Mouse (Mus musculus): ENCODE results near the gene Rnaseh1. TPM values are rescaled to one million over a fixed set of nuclear protein-coding genes. Genes with fewer than 3 reads are reported as not detected.

The Rnaseh1 gene
- polyA plus RNA-seq, 1 experiment from 2014 or later: 20.8 TPM

- Histone ChIP-seq H3K27ac (ENCODE audit: low read length) (no peak overlapping the region), H3K9ac (ENCODE audit: low read length) (no peak overlapping the region), H3K4me1 (ENCODE audit: control insufficient read depth, insufficient read depth, low read length) (peaks cover 17% of the 10 kb centered on the region), H3K36me3 (ENCODE audit: control insufficient read depth, insufficient read depth) (peaks cover 8% of the 10 kb centered on the region), H3K4me3 (ENCODE audit: low read length) (no peak overlapping the region), H3K9me3 (replicated peaks; ENCODE audit: control insufficient read depth, low read length) (no peaks in the 10 kb centered on the region), H3K27me3 (ENCODE audit: control insufficient read depth, insufficient read depth, low read length) (no peaks in the 10 kb centered on the region; the same call in 1 of the 2 replicates), H3K4me2 (ENCODE audit: low read depth, low read length) (no peak overlapping the region)
- 82% methylated on average over 14 of the region's 14 CpGs for WGBS
- no peak for ATAC-seq (replicated peaks; ENCODE audit: extremely low read depth, insufficient read depth, low FRiP score)
These were observed 48.6 kb downstream of the Rnaseh1 start for GRCm38 (mm10) chr12:28697821-28698595.

- H3K27me3 ChIP-seq (ENCODE audit: control insufficient read depth, insufficient read depth, low read length): no peaks in the 10 kb centered on the region; the same call in 1 of the 2 replicates
- no peaks in the 10 kb centered on the region for H3K9me3 ChIP-seq (replicated peaks; ENCODE audit: control insufficient read depth, low read length)
- no peak overlapping the region for H3K9ac ChIP-seq (ENCODE audit: low read length)
- ATAC-seq (replicated peaks; ENCODE audit: extremely low read depth, insufficient read depth, low FRiP score): no peak
- H3K27ac ChIP-seq (ENCODE audit: low read length): no peak overlapping the region
- H3K36me3 ChIP-seq (ENCODE audit: control insufficient read depth, insufficient read depth): peaks cover 6% of the 10 kb centered on the region
- peaks cover 17% of the 10 kb centered on the region for H3K4me1 ChIP-seq (ENCODE audit: control insufficient read depth, insufficient read depth, low read length)
- H3K4me2 ChIP-seq (ENCODE audit: low read depth, low read length): no peak overlapping the region
- 81% methylated on average over 5 of the region's 5 CpGs for WGBS
- H3K4me3 ChIP-seq (ENCODE audit: low read length): no peak overlapping the region
These were observed 49.7 kb downstream of the Rnaseh1 start for GRCm38 (mm10) chr12:28699086-28699485.

GRCm38 (mm10) chr12:28699656-28700055 is 50.3 kb downstream of the Rnaseh1 start:
- Histone ChIP-seq H3K9me3 (replicated peaks; ENCODE audit: control insufficient read depth, low read length) (no peaks in the 10 kb centered on the region), H3K4me2 (ENCODE audit: low read depth, low read length) (no peak overlapping the region), H3K9ac (ENCODE audit: low read length) (no peak overlapping the region; the same call in 1 of the 2 replicates), H3K27me3 (ENCODE audit: control insufficient read depth, insufficient read depth, low read length) (no peaks in the 10 kb centered on the region; the same call in 1 of the 2 replicates), H3K4me1 (ENCODE audit: control insufficient read depth, insufficient read depth, low read length) (peaks cover 13% of the 10 kb centered on the region), H3K27ac (ENCODE audit: low read length) (peak overlapping the region; percentile 80), H3K36me3 (ENCODE audit: control insufficient read depth, insufficient read depth) (peaks cover 6% of the 10 kb centered on the region), H3K4me3 (ENCODE audit: low read length) (no peak overlapping the region)
- 10% methylated on average over 6 of the region's 6 CpGs for WGBS
- ATAC-seq (replicated peaks; ENCODE audit: extremely low read depth, insufficient read depth, low FRiP score): no peak

- Histone ChIP-seq H3K27ac (ENCODE audit: low read length) (peak overlapping the region; percentile 80), H3K27me3 (ENCODE audit: control insufficient read depth, insufficient read depth, low read length) (no peaks in the 10 kb centered on the region; the same call in 1 of the 2 replicates), H3K4me2 (ENCODE audit: low read depth, low read length) (no peak overlapping the region), H3K36me3 (ENCODE audit: control insufficient read depth, insufficient read depth) (peaks cover 6% of the 10 kb centered on the region), H3K9me3 (replicated peaks; ENCODE audit: control insufficient read depth, low read length) (no peaks in the 10 kb centered on the region), H3K9ac (ENCODE audit: low read length) (peak overlapping the region; percentile 32; the same call in 1 of the 2 replicates), H3K4me3 (ENCODE audit: low read length) (no peak overlapping the region), H3K4me1 (ENCODE audit: control insufficient read depth, insufficient read depth, low read length) (peaks cover 12% of the 10 kb centered on the region)
- ATAC-seq (replicated peaks; ENCODE audit: extremely low read depth, insufficient read depth, low FRiP score): peak; percentile 20; the same call in 1 of the 2 replicates
- 25% methylated on average over 3 of the region's 3 CpGs for WGBS
These were observed 50.7 kb downstream of the Rnaseh1 start for GRCm38 (mm10) chr12:28700101-28700511.

- no peak overlapping the region for H3K4me2 ChIP-seq (ENCODE audit: low read depth, low read length)
- H3K4me3 ChIP-seq (ENCODE audit: low read length): no peak overlapping the region
- ATAC-seq (replicated peaks; ENCODE audit: extremely low read depth, insufficient read depth, low FRiP score): peak; percentile 84
- peaks cover 12% of the 10 kb centered on the region for H3K4me1 ChIP-seq (ENCODE audit: control insufficient read depth, insufficient read depth, low read length)
- H3K9me3 ChIP-seq (replicated peaks; ENCODE audit: control insufficient read depth, low read length): no peaks in the 10 kb centered on the region
- H3K27me3 ChIP-seq (ENCODE audit: control insufficient read depth, insufficient read depth, low read length): no peaks in the 10 kb centered on the region; the same call in 1 of the 2 replicates
- peaks cover 6% of the 10 kb centered on the region for H3K36me3 ChIP-seq (ENCODE audit: control insufficient read depth, insufficient read depth)
- H3K27ac ChIP-seq (ENCODE audit: low read length): peak overlapping the region; percentile 80
- no peak overlapping the region; the same call in 1 of the 2 replicates for H3K9ac ChIP-seq (ENCODE audit: low read length)
- WGBS: 41% methylated on average over 19 of the region's 19 CpGs
These were observed 51.2 kb downstream of the Rnaseh1 start for GRCm38 (mm10) chr12:28700561-28701025.

GRCm38 (mm10) chr12:28701302-28701701 is 51.9 kb downstream of the Rnaseh1 start:
- Histone ChIP-seq H3K27ac (ENCODE audit: low read length) (no peak overlapping the region), H3K4me3 (ENCODE audit: low read length) (no peak overlapping the region), H3K27me3 (ENCODE audit: control insufficient read depth, insufficient read depth, low read length) (no peaks in the 10 kb centered on the region), H3K9me3 (replicated peaks; ENCODE audit: control insufficient read depth, low read length) (no peaks in the 10 kb centered on the region), H3K4me1 (ENCODE audit: control insufficient read depth, insufficient read depth, low read length) (peaks cover 12% of the 10 kb centered on the region), H3K4me2 (ENCODE audit: low read depth, low read length) (no peak overlapping the region), H3K36me3 (ENCODE audit: control insufficient read depth, insufficient read depth) (peaks cover 6% of the 10 kb centered on the region), H3K9ac (ENCODE audit: low read length) (no peak overlapping the region)
- 85% methylated on average over 11 of the region's 11 CpGs for WGBS
- no peak for ATAC-seq (replicated peaks; ENCODE audit: extremely low read depth, insufficient read depth, low FRiP score)

GRCm38 (mm10) chr12:28704381-28704780 is 55.0 kb downstream of the Rnaseh1 start:
- H3K4me2 ChIP-seq (ENCODE audit: low read depth, low read length): no peak overlapping the region
- 42% methylated on average over 12 of the region's 12 CpGs for WGBS
- H3K4me3 ChIP-seq (ENCODE audit: low read length): no peak overlapping the region
- no peaks in the 10 kb centered on the region for H3K9me3 ChIP-seq (replicated peaks; ENCODE audit: control insufficient read depth, low read length)
- ATAC-seq (replicated peaks; ENCODE audit: extremely low read depth, insufficient read depth, low FRiP score): no peak
- H3K27me3 ChIP-seq (ENCODE audit: control insufficient read depth, insufficient read depth, low read length): no peaks in the 10 kb centered on the region
- H3K36me3 ChIP-seq (ENCODE audit: control insufficient read depth, insufficient read depth): peaks cover under 1% of the 10 kb centered on the region; the same call in 1 of the 2 replicates
- H3K27ac ChIP-seq (ENCODE audit: low read length): no peak overlapping the region
- peaks cover 12% of the 10 kb centered on the region for H3K4me1 ChIP-seq (ENCODE audit: control insufficient read depth, insufficient read depth, low read length)
- no peak overlapping the region for H3K9ac ChIP-seq (ENCODE audit: low read length)

GRCm38 (mm10) chr12:28705204-28705603 is 55.8 kb downstream of the Rnaseh1 start:
- no peak overlapping the region for H3K27ac ChIP-seq (ENCODE audit: low read length)
- ATAC-seq (replicated peaks; ENCODE audit: extremely low read depth, insufficient read depth, low FRiP score): no peak
- no peak overlapping the region for H3K4me2 ChIP-seq (ENCODE audit: low read depth, low read length)
- peaks cover 3% of the 10 kb centered on the region; the same call in 1 of the 2 replicates for H3K36me3 ChIP-seq (ENCODE audit: control insufficient read depth, insufficient read depth)
- H3K4me1 ChIP-seq (ENCODE audit: control insufficient read depth, insufficient read depth, low read length): peaks cover 8% of the 10 kb centered on the region
- WGBS: 88% methylated on average over 6 of the region's 6 CpGs
- H3K9me3 ChIP-seq (replicated peaks; ENCODE audit: control insufficient read depth, low read length): no peaks in the 10 kb centered on the region
- H3K4me3 ChIP-seq (ENCODE audit: low read length): no peak overlapping the region
- no peak overlapping the region for H3K9ac ChIP-seq (ENCODE audit: low read length)
- H3K27me3 ChIP-seq (ENCODE audit: control insufficient read depth, insufficient read depth, low read length): no peaks in the 10 kb centered on the region

GRCm38 (mm10) chr12:28708154-28708553 is 58.8 kb downstream of the Rnaseh1 start:
- Histone ChIP-seq H3K27me3 (ENCODE audit: control insufficient read depth, insufficient read depth, low read length) (no peaks in the 10 kb centered on the region), H3K27ac (ENCODE audit: low read length) (no peak overlapping the region), H3K9ac (ENCODE audit: low read length) (no peak overlapping the region), H3K9me3 (replicated peaks; ENCODE audit: control insufficient read depth, low read length) (no peaks in the 10 kb centered on the region), H3K4me2 (ENCODE audit: low read depth, low read length) (no peak overlapping the region), H3K4me1 (ENCODE audit: control insufficient read depth, insufficient read depth, low read length) (no peaks in the 10 kb centered on the region), H3K36me3 (ENCODE audit: control insufficient read depth, insufficient read depth) (peaks cover 11% of the 10 kb centered on the region), H3K4me3 (ENCODE audit: low read length) (no peak overlapping the region)
- WGBS: 88% methylated on average over 4 of the region's 4 CpGs
- ATAC-seq (replicated peaks; ENCODE audit: extremely low read depth, insufficient read depth, low FRiP score): no peak
